Mouse (Mus musculus): ENCODE data around the gene 2700081O15Rik. TPM values are rescaled to one million over a fixed set of nuclear protein-coding genes. Genes with fewer than 3 reads are reported as not detected.

Gene 2700081O15Rik
- polyA plus RNA-seq (2021; fragmentation: Nextera tagmentation) = 1.7 and 1.8 TPM in 2 replicates
- long read RNA-seq, experiment 1, partial matches to known transcripts = 0 of 25 reads
- long read RNA-seq, experiment 1, other reads (novel, unspliced or antisense) = 25 of 25 reads
- long read RNA-seq, experiment 2, full-length matches to known transcripts = 1 of 16 reads
- long read RNA-seq, experiment 2, partial matches to known transcripts = 0 of 16 reads
- long read RNA-seq, experiment 2, other reads (novel, unspliced or antisense) = 15 of 16 reads

DNA sequence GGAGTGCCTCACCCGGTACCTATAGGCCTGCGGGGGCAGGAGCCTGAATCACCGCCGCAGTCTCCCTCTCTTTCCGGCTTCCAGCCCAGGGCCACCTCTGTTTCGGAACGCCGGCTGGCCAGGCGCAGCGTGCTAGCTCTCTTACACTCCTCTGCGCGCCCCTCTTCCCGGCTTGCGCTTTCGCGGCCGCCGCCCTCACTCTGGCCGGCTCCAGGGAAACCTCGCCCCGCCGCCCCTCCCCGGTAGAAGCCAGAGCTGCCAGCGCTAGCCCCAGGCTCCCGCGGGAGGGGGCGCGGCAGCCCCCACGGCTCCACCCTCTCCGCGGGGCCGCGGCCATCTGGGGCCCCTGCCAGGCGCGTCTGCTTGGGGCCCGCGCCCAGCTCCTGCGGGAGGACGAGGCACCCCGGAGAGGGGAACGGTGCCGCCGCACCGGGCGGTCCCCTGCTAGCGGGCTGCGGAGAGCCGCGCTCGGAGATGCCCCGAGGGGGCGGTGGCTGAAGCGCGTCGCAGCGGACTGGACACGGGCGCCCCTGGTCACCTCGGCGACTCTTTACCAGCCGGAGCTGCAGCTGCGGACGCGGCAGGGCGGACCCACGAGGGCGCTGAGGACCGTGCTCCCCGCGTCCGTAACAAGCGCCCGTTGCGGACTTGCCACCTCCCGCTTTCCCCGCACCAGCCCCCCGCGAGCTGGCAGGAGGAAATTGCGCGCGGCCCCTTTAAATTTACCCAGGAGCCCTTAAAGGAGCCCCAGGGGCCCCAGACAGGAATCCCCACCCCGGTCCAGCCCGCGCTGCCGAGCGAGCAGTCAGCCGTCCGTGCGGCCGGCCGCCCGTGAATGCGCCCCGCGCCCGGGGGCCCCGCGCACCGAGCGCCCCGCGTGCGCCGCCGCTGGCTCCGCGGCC, at the start of gene 2700081O15Rik:
TSS of gene 2700081O15Rik (plus strand) at position 792 of the 902 bp plus-strand sequence.

DNA sequence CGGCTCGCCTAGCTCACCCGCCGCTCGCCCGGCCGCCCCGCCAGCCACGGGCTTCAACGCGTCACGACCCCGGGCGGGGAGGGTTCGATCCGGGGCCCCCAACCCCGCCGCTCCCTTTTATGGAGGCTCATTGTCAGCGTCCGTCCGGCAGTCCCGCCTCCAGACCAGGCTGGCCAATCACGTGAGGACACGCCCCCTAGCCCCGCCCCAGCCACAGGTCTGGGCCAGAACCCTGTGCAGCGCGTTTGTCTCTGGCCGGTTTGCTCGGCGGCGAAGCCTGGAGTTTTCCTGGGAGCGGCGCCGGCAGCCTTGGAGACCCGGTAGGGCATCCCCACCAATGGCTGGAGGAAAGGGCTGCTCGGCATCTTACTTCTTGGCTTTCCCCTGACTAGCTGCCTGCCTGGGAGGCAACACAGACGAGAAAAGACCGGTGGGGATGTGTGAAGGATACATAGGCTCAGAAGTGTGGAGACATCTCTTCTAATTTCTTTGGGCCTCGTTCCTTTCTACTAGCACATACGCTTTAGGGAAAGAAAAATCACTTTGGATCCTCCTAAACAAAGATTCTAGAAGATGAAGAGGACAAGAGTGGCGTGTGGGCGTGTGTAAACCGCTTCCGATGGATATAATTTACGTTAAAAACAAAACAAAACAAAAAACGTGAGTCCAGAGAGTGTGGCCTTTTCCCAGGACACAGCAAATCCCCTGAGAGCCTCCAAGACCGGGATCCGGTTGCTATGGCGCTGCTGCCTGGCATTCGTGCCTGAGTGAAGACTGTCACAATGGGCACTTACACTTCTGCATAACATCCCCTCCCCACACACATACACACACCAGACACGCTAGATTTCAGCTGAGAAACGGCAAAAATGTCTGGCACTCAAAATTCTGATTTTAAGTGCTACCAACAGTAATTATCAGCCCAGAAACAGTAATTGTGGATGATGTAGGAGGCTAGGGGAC, 34.2 kb upstream of the 2700081O15Rik start, which contains the start of gene Spindoc:
TSS of gene Spindoc (minus strand) at position 92 of the 963 bp plus-strand sequence.

Small RNA genes lying within 50 kb of the gene (microRNA-seq; reads per million reads assigned to microRNA genes)
- not detected for gene Mir6991

Other genes with a start within 250 kb of the 2700081O15Rik start
- 740 and 803 TPM in 2 replicates for gene Otub1, start 211.3 kb upstream of the 2700081O15Rik start, polyA plus RNA-seq (2021; fragmentation: Nextera tagmentation)
- 7,358 and 7,691 TPM in 2 replicates for gene Cox8a, start 200.0 kb upstream of the 2700081O15Rik start, polyA plus RNA-seq (2021; fragmentation: Nextera tagmentation)
- gene Naa40, start 176.4 kb upstream of the 2700081O15Rik start, polyA plus RNA-seq (2021; fragmentation: Nextera tagmentation) = 8.5 and 9.4 TPM in 2 replicates
- gene Rcor2, start 150.3 kb upstream of the 2700081O15Rik start, polyA plus RNA-seq (2021; fragmentation: Nextera tagmentation) = 0.74 and 0.99 TPM in 2 replicates
- gene Mark2, start 75.8 kb upstream of the 2700081O15Rik start, polyA plus RNA-seq (2021; fragmentation: Nextera tagmentation) = 21.9 and 29.5 TPM in 2 replicates
- gene Spindoc, start 34.6 kb upstream of the 2700081O15Rik start, polyA plus RNA-seq (2021; fragmentation: Nextera tagmentation) = 3.1 and 3.8 TPM in 2 replicates
- gene Rtn3, start 65.7 kb downstream of the 2700081O15Rik start, polyA plus RNA-seq (2021; fragmentation: Nextera tagmentation) = 575 and 621 TPM in 2 replicates
- gene Atl3, start 76.4 kb downstream of the 2700081O15Rik start, polyA plus RNA-seq (2021; fragmentation: Nextera tagmentation) = 5.2 and 5.5 TPM in 2 replicates
- gene Pla2g16, start 139.8 kb downstream of the 2700081O15Rik start, polyA plus RNA-seq (2021; fragmentation: Nextera tagmentation) = 20.5 and 27.7 TPM in 2 replicates
- not detected in 2 replicates for gene Lgals12, start 189.6 kb downstream of the 2700081O15Rik start, polyA plus RNA-seq (2021; fragmentation: Nextera tagmentation)
- gene Hrasls5, start 194.9 kb downstream of the 2700081O15Rik start, polyA plus RNA-seq (2021; fragmentation: Nextera tagmentation) = not detected in 2 replicates